Mouse (Mus musculus) heart, postnatal 10 days (tissue): ENCODE measurements at regions not wholly inside any gene's neighbourhood (a gene's known extent, or its start where the extent isn't known, plus 50 kb on each side); places are given as distances from the start of the nearest gene placed in this dataset.

Experiments
- DNase-seq, 2 experiments: peaks; one replicate each; pipeline ENCODE4 v3.0.0; 2021
- intact Hi-C: fragments of 180-260 bp; cut with DNase I; formaldehyde crosslinking; loops from one replicate; pipeline ENCODE4 v1.15.1; 2025

- no peak for DNase-seq
- intact Hi-C loops, result loop anchor here (5.0 kb wide), 2 partner anchors 37 to 187 kb away; no protein-coding TSS in a partner anchor
These were observed 134.6 kb upstream of the Ubr2 start for GRCm38 (mm10) chr17:47144996-47145395.

GRCm38 (mm10) chr17:47144460-47144859 lies 134.1 kb upstream of the Ubr2 start:
- peak in 1 of 2 experiments; percentile 33 for DNase-seq
- intact Hi-C loops, result loop anchor here (5.0 kb wide), 1 partner anchor 38 kb away; no protein-coding TSS in a partner anchor

- no peak for DNase-seq
- intact Hi-C loops, result loop anchor here (2.0 to 5.0 kb wide), 2 partner anchors 38 to 105 kb away; no protein-coding TSS in a partner anchor
These were observed 133.5 kb upstream of the Ubr2 start for GRCm38 (mm10) chr17:47143898-47144297.

GRCm38 (mm10) chr17:47142885-47143284 lies 132.5 kb upstream of the Ubr2 start:
- intact Hi-C loops, result loop anchor here (2.0 to 5.0 kb wide), 2 partner anchors 39 to 104 kb away; no protein-coding TSS in a partner anchor
- no peak for DNase-seq

- no peak for DNase-seq
- intact Hi-C loops, result loop anchor here (2.0 to 5.0 kb wide), 2 partner anchors 40 to 103 kb away; no protein-coding TSS in a partner anchor
These were observed 131.9 kb upstream of the Ubr2 start for GRCm38 (mm10) chr17:47142276-47142675.

GRCm38 (mm10) chr17:47141843-47142215 lies 131.5 kb upstream of the Ubr2 start:
- intact Hi-C loops, result loop anchor here (2.0 to 5.0 kb wide), 2 partner anchors 40 to 103 kb away; no protein-coding TSS in a partner anchor
- DNase-seq, result peak; percentile 42 to 46

- intact Hi-C loops, result loop anchor here (5.0 kb wide), 1 partner anchor 41 kb away; no protein-coding TSS in a partner anchor
- peak; percentile 68 to 73 for DNase-seq
These were observed 130.8 kb upstream of the Ubr2 start for GRCm38 (mm10) chr17:47140969-47141842.

- intact Hi-C loops, result loop anchor here (5.0 kb wide), 1 partner anchor 42 kb away; no protein-coding TSS in a partner anchor
- peak; percentile 66 to 73 for DNase-seq
These were observed 130.0 kb upstream of the Ubr2 start for GRCm38 (mm10) chr17:47140241-47140968.

- intact Hi-C loops, result loop anchor here (5.0 kb wide), 1 partner anchor 43 kb away; no protein-coding TSS in a partner anchor
- peak; percentile 91 to 94 for DNase-seq
These were observed 129.4 kb upstream of the Ubr2 start for GRCm38 (mm10) chr17:47139730-47140231.

GRCm38 (mm10) chr17:47139171-47139617 lies 128.8 kb upstream of the Ubr2 start:
- intact Hi-C loops, result no loop called here
- peak in 1 of 2 experiments; percentile 51 for DNase-seq

GRCm38 (mm10) chr17:47138174-47138573 lies 127.8 kb upstream of the Ubr2 start:
- DNase-seq, result no peak
- intact Hi-C loops, result no loop called here

- intact Hi-C loops, result no loop called here
- no peak for DNase-seq
These were observed 125.0 kb upstream of the Ubr2 start for GRCm38 (mm10) chr17:47135391-47135790.

GRCm38 (mm10) chr17:47133785-47134184 lies 123.4 kb upstream of the Ubr2 start:
- DNase-seq, result no peak
- intact Hi-C loops, result no loop called here

- intact Hi-C loops, result no loop called here
- DNase-seq, result no peak
These were observed 117.2 kb upstream of the Ubr2 start for GRCm38 (mm10) chr17:47127571-47127970.

GRCm38 (mm10) chr17:47123576-47123975 lies 113.2 kb upstream of the Ubr2 start:
- no peak for DNase-seq
- intact Hi-C loops, result no loop called here

GRCm38 (mm10) chr17:47122221-47122620 lies 111.9 kb upstream of the Ubr2 start:
- intact Hi-C loops, result no loop called here

GRCm38 (mm10) chr17:47118010-47118409 lies 107.7 kb upstream of the Ubr2 start:
- intact Hi-C loops, result no loop called here

More at GRCm38 (mm10) chr17:47122221-47122620, 111.9 kb upstream of the Ubr2 start:
- no peak for DNase-seq

GRCm38 (mm10) chr17:47115754-47116153 lies 105.4 kb upstream of the Ubr2 start:
- peak in 1 of 2 experiments; percentile 11 for DNase-seq
- intact Hi-C loops, result no loop called here

More at GRCm38 (mm10) chr17:47118010-47118409, 107.7 kb upstream of the Ubr2 start:
- no peak for DNase-seq

- no peak for DNase-seq
- intact Hi-C loops, result no loop called here
These were observed 104.8 kb upstream of the Ubr2 start for GRCm38 (mm10) chr17:47115141-47115540.

- DNase-seq, result no peak
- intact Hi-C loops, result no loop called here
These were observed 104.4 kb upstream of the Ubr2 start for GRCm38 (mm10) chr17:47114736-47115135.
